Mouse (Mus musculus): ENCODE measurements around the gene Slc11a2. TPM values are rescaled to one million over a fixed set of nuclear protein-coding genes. Genes with fewer than 3 reads are reported as not detected.
A peak's percentile ranks its signal among the peaks of the same experiment; 100 is the strongest.

Gene Slc11a2
- 10 to 100 TPM; 60.6 to 72.7 TPM for total RNA-seq (2021)
- long read RNA-seq, experiment 1, full-length matches to known transcripts = 11 of 32 reads
- long read RNA-seq, experiment 1, partial matches to known transcripts = 7 of 32 reads
- long read RNA-seq, experiment 1, other reads (novel, unspliced or antisense) = 14 of 32 reads
- long read RNA-seq, experiment 2, full-length matches to known transcripts = 15 of 31 reads
- long read RNA-seq, experiment 2, partial matches to known transcripts = 6 of 31 reads
- long read RNA-seq, experiment 2, other reads (novel, unspliced or antisense) = 10 of 31 reads

DNA sequence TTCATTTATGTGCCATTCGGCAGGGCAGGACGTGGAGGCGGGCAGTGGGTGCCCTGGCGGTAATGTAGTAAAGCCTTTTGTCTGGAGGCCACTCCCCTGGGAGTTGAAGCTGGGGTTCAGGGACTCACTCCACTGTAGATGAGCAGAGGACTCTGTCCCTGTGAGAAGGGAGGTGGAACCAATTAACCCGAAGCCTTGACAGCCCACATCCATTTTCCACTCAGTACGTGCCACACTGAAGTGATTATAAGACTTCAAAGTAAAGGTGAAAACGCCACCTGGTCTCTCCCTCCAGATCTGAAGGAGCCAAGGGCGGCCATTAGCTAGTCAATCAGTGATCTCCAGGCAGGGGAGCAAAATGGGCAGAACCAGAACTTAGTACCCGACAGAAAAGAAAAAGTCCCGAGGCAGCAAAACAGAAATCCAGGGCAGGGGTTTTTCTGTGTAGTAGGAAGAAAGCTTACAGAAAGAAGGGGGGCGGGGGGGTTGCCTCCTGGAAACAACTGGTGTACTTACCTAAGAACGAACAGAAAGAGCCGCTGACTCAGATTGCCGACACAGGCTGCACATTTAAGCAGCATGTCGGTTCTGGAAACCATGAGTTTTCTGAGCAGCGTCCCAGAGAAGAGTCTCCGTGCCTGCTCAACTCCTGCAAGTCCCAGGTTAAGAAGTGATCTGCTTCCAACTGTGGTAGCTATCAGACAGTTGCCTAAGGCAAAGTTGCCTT, at the start of gene Slc11a2:
Gene Slc11a2, minus strand, starts transcription at position 677 of the 727 bp plus-strand sequence.
- no peak for DNase-seq

DNA sequence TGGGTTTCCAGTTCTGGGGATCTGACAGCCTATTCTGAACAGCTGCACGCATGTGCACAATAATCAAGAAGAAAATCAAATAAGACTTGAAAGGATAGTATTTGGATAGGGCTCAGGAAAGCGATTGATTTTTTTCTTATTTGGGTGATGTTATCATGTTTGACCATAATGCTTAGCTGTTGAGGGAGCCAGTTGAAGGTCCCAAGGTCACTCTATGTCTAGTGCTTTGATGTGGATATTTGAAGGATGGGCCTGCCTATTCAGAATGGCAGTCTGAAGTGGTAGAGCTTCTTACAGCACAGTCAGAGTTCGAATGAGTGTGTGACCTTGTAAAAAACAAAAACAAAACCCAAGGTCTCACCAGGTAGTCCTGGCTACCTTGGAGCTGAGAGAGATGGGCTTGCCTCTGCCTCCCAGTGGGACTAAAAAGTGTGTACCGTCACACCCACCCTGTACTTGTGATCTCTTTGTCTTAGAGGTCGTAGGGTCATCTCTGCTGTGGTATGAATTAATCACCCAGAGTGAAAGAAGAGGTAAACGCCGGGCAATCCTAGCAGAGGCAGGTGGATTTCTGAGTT, 49.1 kb upstream of the Slc11a2 start:
- no peak for DNase-seq

DNA sequence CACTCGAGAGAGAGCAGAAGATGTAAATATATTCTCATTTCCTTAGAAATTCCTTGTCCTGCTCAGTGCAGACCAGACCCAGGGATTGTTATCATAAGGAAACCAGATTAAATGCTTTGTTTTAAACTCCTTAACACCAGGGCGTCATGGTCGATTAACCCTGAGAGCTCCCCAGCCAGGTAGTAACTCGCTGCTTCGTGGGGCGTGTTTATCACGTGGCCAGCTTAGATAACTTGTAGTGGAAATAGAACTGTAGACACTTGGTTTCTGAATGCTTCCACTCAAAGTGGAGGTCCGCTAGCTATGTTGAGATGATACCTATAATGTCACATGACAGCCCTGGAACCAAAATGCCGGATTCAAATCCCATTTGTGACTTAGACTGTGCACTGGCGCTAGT, 45.2 kb upstream of the Slc11a2 start:
- no peak for DNase-seq

DNA sequence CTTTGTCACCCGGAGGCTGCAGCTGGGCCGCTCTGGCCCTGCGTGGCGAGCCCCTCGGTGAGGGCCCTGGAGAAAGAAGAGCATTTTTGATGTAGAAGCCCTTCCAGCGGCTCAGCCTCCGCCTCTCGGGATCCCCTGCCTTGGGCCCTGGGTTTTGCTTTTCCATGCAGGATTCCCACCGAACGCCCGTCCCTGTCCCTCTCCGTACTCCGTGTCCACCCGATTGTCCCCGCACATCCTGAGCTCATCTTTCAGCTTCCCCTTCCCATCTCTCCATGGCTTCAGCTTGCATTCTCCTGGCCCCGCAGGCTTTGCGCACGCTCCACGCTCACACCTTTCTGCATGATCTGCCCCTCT, 44.3 kb upstream of the Slc11a2 start:
- no peak for DNase-seq

DNA sequence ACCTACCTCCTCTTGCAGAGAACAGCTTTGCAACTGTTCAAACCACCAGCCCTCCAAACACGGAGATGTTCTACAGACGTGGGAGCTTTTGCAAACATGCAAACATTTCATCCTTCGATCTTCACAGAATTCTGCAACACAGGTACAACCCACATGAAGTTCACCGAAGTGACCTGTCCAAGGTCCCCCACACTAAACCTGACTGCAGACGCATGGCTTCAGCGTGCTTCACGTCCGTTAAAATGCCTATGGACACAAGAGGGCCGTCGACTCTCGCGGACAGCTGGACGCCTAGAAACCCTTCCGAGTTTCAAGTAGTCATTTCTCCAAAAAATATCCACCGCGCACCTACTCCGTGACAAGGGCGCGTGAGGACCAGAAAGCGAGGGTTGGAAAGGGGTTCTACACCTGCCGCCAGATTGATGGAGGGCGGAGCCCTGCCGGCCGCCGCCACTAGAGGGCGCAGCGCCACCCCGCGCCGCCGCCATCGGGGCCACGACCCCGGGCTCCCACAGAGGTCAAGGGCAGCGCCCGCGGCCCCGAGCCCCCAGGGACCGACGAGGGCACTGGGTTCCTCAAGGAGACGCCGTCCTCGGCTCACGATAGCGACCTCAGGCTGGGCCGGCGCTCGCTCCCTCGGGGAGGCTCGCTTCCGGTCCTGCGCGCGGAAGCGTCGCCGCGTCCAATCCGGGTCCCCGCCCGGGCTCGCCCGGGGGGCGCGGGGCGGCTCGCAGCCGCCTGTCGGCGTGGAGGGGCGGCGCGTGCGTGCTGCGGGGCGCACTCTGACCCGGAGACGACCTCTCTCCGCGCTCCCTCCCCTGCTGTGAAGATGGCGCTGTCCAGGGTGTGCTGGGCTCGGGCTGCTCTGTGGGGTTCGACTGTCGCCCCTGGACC, 43.7 kb upstream of the Slc11a2 start, which contains the start of gene Letmd1:
Gene Letmd1, plus strand, starts transcription at position 729 of the 894 bp plus-strand sequence.
- peak; percentile 95 for DNase-seq

DNA sequence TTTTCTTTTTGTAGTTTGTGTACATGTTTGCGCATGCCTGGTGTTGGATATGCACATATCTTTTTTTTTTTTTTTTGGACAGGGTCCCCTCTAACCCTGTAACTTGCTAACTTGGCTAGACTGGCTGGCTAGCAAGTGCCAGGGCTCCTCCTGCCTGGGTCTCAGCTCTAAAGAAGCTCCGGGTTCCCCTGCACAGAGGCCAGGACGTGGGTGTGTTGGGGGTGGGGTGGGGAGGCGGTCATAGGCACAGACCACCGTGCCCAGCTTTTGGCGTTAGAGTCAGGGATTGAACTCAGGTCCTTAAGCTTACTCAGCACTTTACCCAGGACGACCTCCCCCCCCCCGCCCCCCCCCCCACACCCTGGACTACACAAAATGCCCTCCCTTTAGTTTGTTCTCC, 42.9 kb upstream of the Slc11a2 start:
- no peak for DNase-seq

DNA sequence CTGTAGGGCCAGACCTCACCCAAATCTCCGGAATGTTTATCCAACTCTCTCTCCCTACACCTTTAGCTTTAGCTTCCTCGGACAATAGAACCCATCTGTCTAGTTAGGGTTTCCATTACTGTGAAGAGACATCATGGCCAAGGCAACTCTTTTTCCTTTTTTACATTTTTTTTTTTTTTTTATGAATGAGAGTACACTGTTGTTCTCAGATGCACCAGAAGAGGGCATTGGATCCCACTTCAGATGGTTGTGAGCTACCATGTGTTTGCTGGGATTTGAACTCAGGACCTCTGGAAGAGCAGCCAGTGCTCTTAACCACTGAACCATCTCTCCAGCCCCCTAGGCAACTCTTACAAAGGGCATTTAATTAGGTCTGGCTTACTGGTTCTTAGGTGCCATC, 40.6 kb upstream of the Slc11a2 start:
- DNase-seq = no peak

DNA sequence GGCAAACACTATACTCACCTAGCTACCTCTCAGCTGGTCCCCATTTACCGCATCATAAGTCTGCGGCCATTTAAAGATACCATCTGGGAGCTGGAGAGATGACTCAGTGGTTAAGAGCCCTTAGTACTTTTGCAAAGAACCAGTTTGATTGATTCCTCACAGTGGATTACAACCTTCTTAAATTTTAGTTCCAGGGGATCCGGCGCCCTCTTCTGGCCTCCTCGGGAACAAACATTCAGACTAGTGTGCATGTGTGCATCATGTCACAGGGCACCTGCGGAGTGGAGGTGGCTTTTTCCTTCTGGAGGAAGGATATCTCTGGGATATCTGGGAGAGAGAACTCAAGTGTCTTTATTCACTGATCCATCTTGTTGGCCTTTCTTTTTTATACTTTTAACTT, 38.8 kb upstream of the Slc11a2 start:
- peak; percentile 81 for DNase-seq

DNA sequence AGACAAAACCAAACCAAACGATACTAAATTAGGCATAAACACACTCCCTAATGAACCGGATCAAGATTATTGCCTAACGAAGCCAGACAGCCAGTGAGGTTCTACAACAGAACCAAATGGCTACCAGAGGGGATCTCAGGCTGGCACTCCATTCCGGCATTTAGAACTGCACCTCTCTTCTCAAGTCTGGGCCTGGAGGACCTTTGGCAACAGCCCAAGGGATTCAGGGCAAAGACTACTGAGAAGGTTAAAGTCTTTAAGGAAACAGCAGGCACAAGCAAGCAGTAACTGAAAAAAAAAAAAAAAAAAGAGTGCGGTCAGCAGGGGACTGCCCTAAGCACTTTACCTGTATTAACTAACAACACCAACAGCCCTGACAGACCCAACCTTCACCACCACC, 37.2 kb upstream of the Slc11a2 start:
- no peak for DNase-seq

DNA sequence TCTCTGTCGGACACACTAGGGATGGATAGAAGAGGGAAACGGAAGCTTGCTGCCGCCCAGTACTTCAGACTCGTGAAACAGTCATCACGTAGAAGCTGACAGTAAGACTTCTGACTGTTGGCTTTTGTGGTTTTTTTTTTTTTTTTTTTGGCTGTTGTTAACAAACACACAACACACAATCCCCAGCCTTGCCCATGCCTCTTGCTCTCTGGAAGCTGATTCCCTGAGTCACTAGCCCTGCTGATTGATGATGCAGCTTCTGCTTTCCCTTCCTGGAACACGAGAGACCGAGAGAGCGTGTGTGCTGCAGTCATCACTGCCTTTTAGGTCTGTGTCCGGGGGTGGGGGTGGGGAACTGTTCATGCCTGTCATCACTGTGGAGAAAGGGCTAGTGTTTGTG, 36.8 kb upstream of the Slc11a2 start:
- DNase-seq = no peak

DNA sequence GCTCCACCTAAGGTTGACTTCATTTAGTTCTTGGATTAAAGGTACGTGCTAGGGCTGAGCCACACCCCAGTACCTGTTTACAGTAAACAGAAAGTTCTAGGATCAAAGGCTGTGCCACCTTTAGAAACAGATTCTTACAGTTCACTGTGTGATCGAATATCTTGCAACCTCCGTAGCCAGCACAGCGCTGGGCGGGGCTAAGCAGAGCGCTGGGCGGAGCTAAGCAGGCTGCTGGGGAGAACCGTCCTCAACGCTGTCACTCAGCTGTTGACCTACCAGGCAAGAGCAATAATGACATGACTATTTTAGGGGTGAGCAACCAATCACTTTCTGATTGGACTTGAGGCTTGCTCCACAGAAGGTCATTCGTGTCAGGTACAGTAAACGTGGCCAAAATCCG, 36.1 kb upstream of the Slc11a2 start:
- peak; percentile 63 for DNase-seq

DNA sequence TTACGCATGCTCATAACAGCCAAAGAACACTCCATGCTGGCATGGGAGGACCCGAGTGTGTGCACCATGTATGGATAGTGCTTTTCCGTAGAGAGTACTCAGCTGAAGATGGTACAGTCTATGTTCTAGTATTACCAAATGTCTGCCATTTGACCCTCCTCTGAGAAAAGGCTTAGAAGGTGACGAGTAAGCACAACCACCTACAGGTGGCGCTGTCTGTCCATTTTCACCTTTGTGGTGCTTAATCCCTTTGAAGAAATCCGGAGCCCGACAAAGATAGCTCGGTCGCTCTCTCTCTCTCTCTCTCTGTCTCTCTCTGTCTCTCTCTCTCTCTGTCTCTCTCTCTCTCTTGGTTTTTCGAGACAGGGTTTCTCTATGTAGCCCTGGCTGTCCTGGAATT, 33.2 kb upstream of the Slc11a2 start:
- peak; percentile 77 for DNase-seq

DNA sequence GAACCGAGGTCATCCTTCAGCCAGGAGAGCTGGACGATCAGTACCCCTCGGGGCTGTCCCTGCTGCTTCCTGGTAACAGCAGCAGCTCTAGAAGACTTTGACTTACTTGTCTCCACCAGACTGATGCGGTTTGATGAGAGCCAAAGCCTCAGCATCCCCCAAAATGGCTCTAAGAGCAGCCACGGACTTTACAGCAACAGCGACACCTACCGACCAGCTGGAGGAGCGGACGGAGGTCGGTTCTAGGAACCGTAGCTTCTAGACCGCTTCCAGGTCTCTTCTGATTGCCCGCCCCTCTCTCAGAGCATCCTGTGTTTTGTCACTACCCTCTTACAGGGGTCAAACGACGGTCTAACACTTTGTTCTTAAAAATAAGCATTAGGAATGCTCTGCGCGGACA, 32.5 kb upstream of the Slc11a2 start:
- peak; percentile 83 for DNase-seq

DNA sequence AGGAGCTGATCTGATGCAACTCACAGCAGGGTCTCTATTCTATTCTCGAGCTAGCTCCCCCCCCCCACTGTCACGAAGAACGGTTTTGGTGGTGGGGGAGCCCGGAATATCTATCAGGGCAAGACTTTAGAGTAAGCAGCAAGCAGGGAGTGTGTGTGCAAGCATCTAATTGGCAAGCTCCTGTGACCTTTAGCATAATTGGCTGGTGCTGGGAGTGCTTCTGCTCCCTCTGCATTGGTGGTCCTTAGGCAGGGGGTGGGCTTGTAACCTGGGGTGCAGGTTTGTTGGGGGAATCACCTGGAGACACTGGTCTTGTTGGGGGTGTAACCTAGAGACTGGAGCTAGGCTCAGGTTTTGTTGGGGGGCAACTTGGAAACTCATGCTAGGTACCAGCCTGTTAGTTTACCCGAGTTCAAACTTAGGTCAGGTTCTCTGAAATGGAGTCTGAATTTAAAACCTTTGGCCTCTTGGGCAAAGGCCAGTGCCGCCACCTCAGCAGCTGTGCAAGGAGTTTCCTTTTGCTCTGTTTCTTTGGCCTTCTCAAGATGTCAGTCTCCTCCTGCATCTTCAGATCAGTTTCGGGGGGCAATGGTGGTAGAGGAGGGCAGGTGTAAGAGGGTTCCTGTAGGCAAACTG, 31.6 kb upstream of the Slc11a2 start:
- DNase-seq = no peak

DNA sequence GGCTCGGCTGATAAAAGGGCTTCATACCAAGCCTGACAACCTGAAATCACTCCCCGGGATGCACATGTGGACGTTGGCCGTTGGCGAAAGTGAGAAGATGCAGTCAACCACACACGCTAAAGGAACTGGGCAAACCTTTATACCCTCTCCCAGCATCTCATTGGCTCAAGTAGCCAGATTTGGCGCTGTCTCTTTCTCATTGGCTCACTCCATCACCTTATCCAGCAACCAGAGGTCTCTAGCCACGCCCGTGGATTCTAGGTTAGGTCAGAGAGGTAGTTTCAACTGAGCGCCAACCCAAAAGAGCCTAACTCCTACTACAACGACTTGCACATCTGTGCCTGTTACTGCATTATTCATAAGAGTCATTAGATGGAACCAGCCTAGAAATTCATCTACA, 27.6 kb upstream of the Slc11a2 start:
- DNase-seq = no peak

DNA sequence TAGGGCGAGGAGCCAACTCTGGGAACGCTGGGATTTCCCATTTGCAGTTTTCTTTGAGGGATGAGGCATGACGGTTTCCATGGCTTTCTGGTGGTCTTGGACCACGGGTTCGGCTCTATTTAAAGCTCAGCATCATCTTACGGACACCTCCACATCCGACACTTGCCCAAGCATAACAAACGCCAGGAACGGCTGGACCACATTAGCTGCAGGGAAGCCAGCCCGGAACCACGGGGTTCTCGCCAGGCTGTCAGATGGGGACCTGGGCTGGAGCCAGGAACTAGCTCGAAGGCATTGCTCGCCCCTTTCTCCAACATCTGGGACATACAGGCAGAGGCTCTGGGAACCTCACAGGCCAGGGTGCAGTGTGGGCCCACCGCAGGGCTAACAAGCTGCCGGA, 26.4 kb upstream of the Slc11a2 start:
- peak; percentile 44 for DNase-seq

DNA sequence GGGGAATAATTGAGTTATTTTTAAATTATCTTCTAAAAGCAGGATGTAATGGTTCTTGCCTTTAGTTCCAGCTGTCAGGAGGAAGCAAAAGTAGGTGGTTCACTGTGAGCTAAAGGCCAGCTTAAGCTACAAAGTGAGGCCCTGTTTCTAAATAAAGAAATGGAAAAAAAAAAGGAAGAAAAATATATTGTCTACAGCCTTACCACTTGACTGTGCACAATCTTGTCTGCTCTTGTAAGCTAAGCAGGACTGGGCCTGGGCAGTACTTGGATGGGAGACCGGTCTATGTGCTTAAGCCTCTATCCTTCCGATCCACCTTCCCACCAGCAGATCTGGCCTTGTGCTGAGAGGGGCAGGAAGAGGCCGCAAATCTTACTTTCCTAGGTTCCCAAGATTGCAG, 24.6 kb upstream of the Slc11a2 start:
- no peak for DNase-seq

DNA sequence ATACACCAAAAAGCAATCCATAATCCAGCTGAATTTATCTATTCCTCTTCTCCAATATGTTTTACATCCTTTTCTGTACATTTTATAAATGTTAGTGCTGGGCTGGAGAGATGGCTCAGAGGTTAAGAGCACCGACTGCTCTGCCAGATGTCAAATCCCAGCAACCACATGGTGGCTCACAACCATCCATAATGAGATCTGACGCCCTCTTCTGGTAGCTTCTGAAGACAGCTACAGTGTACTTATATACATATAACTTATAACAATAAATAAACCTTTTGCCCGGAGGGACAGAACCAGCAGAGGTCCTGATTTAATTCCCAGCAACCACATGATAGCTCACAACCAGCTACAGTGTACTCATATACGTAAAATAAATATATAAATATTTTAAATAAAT, 23.7 kb upstream of the Slc11a2 start:
- DNase-seq = no peak

DNA sequence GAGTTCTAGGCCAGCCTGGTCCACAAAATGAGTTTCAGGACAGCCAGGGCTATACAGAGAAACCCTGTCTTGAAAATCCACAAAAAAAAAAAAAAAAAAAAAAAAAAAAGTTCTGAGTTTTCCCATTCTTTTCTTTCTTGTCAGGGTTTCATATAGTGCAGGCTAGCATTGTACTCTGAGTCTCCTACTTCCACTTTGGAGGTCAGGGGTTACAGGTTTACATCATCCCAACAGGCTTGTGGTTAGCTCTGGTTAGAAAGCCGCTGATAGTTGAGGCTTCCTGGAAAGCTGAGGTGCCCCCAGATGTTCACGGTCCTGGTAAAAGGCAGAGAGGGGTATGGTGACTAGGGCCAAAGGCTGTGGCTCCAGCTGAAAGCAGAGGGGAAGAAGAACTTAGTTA, 22.0 kb upstream of the Slc11a2 start:
- DNase-seq = no peak

DNA sequence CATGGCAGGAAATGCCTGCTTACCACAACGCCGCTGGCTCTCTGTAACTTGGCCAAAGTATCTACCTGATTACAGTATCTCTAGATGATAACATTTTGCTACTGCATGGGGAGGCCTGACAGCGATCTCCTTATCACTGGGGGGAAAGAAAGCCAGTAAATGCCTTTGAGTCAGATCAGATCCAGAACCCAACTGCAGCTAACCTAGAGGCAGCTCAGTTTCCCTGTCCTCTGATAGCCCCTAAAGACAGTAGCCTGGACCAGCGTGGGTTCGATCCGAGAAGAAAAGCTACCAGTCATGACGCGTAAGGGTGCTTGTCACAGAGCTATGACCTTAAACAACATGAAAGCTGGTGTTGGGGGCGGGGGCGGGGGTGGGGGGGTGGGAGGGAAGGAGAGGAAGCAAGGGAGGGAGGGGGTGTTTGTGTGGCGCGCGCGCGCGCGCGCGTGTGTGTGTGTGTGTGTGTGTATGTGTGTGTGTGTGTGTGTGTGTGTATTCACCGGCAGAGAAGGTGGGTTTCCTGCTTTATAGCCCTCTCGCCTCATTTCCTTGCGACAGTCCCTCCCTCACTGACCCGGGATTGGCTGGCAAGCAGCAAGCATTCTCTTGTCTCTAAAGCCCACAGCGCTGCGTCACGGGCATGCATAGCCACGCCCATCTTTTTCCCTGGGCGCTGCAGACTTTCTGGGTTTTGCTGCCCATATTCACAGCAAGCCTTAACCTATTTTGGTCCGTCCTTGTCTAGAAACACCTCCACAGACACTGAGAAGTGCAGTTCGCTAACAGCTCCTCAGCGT, 18.5 kb upstream of the Slc11a2 start:
- DNase-seq = peak; percentile 91

DNA sequence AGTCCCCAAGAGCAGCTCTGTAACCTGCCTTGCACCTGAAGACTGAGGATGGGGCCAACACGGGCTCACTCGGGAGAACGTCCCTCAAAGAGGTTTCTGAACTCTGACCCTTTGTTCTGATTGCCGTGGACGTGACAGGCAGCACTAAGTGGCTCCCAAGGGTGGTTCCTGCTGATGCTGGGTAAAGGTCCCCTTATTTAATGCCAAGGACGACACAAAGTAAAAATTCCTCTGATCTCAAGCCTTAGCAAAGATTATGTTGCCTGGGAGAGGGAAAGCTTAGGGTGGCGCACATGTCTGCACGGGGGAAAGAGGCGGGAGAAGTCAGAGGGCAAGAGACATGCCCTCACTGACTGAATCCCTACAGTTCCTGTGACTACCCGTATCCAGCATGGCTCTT, 11.6 kb upstream of the Slc11a2 start:
- peak; percentile 68 for DNase-seq
